Mouse (Mus musculus) hindbrain, embryonic 12.5 days (tissue): ENCODE measurements around the gene 4933415A04Rik. TPM values are rescaled to one million over a fixed set of nuclear protein-coding genes. Genes with fewer than 3 reads are reported as not detected.

Source experiments
- polyA plus RNA-seq: library from polyadenylated mRNA; unstranded; fragments of >200 nt; fragmentation: Nextera tagmentation; extraction: Ambion mirVana; gene quantifications from 2 replicates; pipeline ENCODE4 v1.2.1, GENCODE M21; 2016

4933415A04Rik gene
- polyA plus RNA-seq, 1 experiment from 2014 or later: 8.1 TPM

Other genes starting within 250 kb of the 4933415A04Rik start
- gene Pttg1, start 160.8 kb upstream of the 4933415A04Rik start, polyA plus RNA-seq: 69.8 and 85.6 TPM in 2 replicates
- 74.0 and 75.0 TPM in 2 replicates for gene Slu7, start 153.3 kb upstream of the 4933415A04Rik start, polyA plus RNA-seq
- gene C1qtnf2, start 112.8 kb upstream of the 4933415A04Rik start, polyA plus RNA-seq: 5.2 and 5.4 TPM in 2 replicates
- 27.6 and 29.6 TPM in 2 replicates for gene Ccnjl, start 58.3 kb upstream of the 4933415A04Rik start, polyA plus RNA-seq
- not detected in 2 replicates for gene Fabp6, start 14.5 kb downstream of the 4933415A04Rik start, polyA plus RNA-seq
- 50.1 and 51.0 TPM in 2 replicates for gene Pwwp2a, start 95.0 kb downstream of the 4933415A04Rik start, polyA plus RNA-seq
- gene Ttc1, start 161.0 kb downstream of the 4933415A04Rik start, polyA plus RNA-seq: 77.5 and 79.4 TPM in 2 replicates